Mouse (Mus musculus): ENCODE measurements around the gene Cnksr3. TPM values are rescaled to one million over a fixed set of nuclear protein-coding genes. Genes with fewer than 3 reads are reported as not detected.

Cnksr3 gene
- total and polyA plus RNA-seq, 3 experiments = not detected

GRCm38 (mm10) chr10:7076201-7076600, 135.8 kb downstream of the Cnksr3 start:
- Histone ChIP-seq H3K36me3 (replicated peaks) (no peaks in the 10 kb centered on the region), H3K9me3 (replicated peaks) (no peaks in the 10 kb centered on the region), H3K27me3 (ENCODE audit: insufficient read depth, low read length) (no peaks in the 10 kb centered on the region), H3K4me3 (ENCODE audit: low read depth, low read length) (no peak overlapping the region), H3K4me1 (ENCODE audit: insufficient read depth, low read depth, low read length) (no peaks in the 10 kb centered on the region)
- ATAC-seq (ENCODE audit: extremely low read depth, insufficient number of reproducible peaks, low FRiP score, poor library complexity, severe bottlenecking) (no peak), DNase-seq (ENCODE audit: low spot score) (no peak)
- TF ChIP-seq POLR2AphosphoS5 (IDR thresholded peaks at IDR 0.05; ENCODE audit: insufficient replicate concordance, low read depth, low read length) (no peak), GATA1 (IDR thresholded peaks at IDR 0.05; ENCODE audit: borderline replicate concordance, low read length) (no peak), TAL1 (conservative IDR thresholded peaks at IDR 0.05; ENCODE audit: low read depth, low read length) (no peak), CTCF (IDR thresholded peaks at IDR 0.05; ENCODE audit: low read depth, low read length) (no peak), GATA2 (IDR thresholded peaks at IDR 0.05; ENCODE audit: borderline replicate concordance, low read depth, low read length) (no peak)

GRCm38 (mm10) chr10:7075661-7076060, 136.4 kb downstream of the Cnksr3 start:
- no peaks in the 10 kb centered on the region for H3K27me3 ChIP-seq (ENCODE audit: insufficient read depth, low read length)
- ATAC-seq (ENCODE audit: extremely low read depth, insufficient number of reproducible peaks, low FRiP score, poor library complexity, severe bottlenecking) (no peak), DNase-seq (ENCODE audit: low spot score) (no peak)

DNA sequence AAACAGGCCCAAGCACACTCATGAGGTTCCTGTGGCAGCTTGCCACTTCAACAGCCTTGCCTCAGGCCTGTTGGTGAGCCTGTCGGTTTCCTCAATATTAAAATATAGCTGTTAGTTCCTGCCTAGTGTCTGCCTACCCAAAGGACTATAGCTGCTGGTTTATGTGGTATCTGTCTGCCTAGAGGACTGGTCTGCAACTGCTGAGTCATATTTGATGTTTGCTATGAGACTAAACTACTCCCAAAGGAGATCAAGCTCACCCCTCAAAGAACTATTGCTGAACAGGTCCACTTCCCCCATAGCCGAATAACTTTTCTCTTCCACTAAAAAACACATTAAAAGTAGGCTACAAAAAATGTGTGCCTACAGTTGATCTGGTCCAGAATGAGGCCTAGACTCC, 137.8 kb downstream of the Cnksr3 start:
- ATAC-seq (ENCODE audit: extremely low read depth, insufficient number of reproducible peaks, low FRiP score, poor library complexity, severe bottlenecking) (no peak), DNase-seq (ENCODE audit: low spot score) (no peak)
- H3K36me3 ChIP-seq (replicated peaks) = no peaks in the 10 kb centered on the region
- no peaks in the 10 kb centered on the region for H3K4me1 ChIP-seq (ENCODE audit: insufficient read depth, low read depth, low read length)
- no peak for TF ChIP-seq GATA1 (IDR thresholded peaks at IDR 0.05; ENCODE audit: borderline replicate concordance, low read length)
- no peak for TF ChIP-seq CTCF (IDR thresholded peaks at IDR 0.05; ENCODE audit: low read depth, low read length)
- TF ChIP-seq POLR2AphosphoS5 (IDR thresholded peaks at IDR 0.05; ENCODE audit: insufficient replicate concordance, low read depth, low read length) = no peak
- no peak for TF ChIP-seq TAL1 (conservative IDR thresholded peaks at IDR 0.05; ENCODE audit: low read depth, low read length)
- TF ChIP-seq GATA2 (IDR thresholded peaks at IDR 0.05; ENCODE audit: borderline replicate concordance, low read depth, low read length) = no peak
- H3K9me3 ChIP-seq (replicated peaks) = no peaks in the 10 kb centered on the region
- H3K27me3 ChIP-seq (ENCODE audit: insufficient read depth, low read length) = no peaks in the 10 kb centered on the region
- H3K4me3 ChIP-seq (ENCODE audit: low read depth, low read length) = no peak overlapping the region

More at GRCm38 (mm10) chr10:7075661-7076060, 136.4 kb downstream of the Cnksr3 start:
- no peaks in the 10 kb centered on the region for H3K36me3 ChIP-seq (replicated peaks)
- H3K4me1 ChIP-seq (ENCODE audit: insufficient read depth, low read depth, low read length) = no peaks in the 10 kb centered on the region
- TF ChIP-seq GATA1 (IDR thresholded peaks at IDR 0.05; ENCODE audit: borderline replicate concordance, low read length) (no peak), TAL1 (conservative IDR thresholded peaks at IDR 0.05; ENCODE audit: low read depth, low read length) (no peak), POLR2AphosphoS5 (IDR thresholded peaks at IDR 0.05; ENCODE audit: insufficient replicate concordance, low read depth, low read length) (no peak), CTCF (IDR thresholded peaks at IDR 0.05; ENCODE audit: low read depth, low read length) (no peak), GATA2 (IDR thresholded peaks at IDR 0.05; ENCODE audit: borderline replicate concordance, low read depth, low read length) (no peak)
- no peak overlapping the region for H3K4me3 ChIP-seq (ENCODE audit: low read depth, low read length)
- no peaks in the 10 kb centered on the region for H3K9me3 ChIP-seq (replicated peaks)

DNA sequence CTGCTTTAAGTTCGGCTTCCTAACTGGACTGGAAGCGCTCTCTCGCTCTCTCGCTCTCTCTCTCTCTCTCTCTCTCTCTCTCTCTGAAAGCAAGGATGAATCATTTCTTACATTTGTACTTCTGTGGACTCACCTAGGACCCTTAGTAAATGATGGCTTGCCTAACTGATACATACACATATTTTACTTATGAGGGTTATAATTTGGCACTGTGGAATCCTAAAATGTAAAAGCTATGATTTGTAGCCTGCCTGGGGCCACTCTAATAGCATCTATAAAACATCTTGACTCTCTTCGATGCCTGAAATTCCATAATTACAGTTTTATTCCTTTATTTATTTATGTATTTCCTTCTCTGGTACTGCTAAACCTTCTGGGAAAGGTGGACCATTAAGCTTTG, 141.1 kb downstream of the Cnksr3 start:
- DNase-seq (ENCODE audit: low spot score) (no peak), ATAC-seq (ENCODE audit: extremely low read depth, insufficient number of reproducible peaks, low FRiP score, poor library complexity, severe bottlenecking) (no peak)
- no peaks in the 10 kb centered on the region for H3K27me3 ChIP-seq (ENCODE audit: insufficient read depth, low read length)
- no peak overlapping the region for H3K4me3 ChIP-seq (ENCODE audit: low read depth, low read length)
- no peaks in the 10 kb centered on the region for H3K36me3 ChIP-seq (replicated peaks)
- TF ChIP-seq CTCF (IDR thresholded peaks at IDR 0.05; ENCODE audit: low read depth, low read length) (no peak), TAL1 (conservative IDR thresholded peaks at IDR 0.05; ENCODE audit: low read depth, low read length) (no peak), GATA2 (IDR thresholded peaks at IDR 0.05; ENCODE audit: borderline replicate concordance, low read depth, low read length) (no peak), POLR2AphosphoS5 (IDR thresholded peaks at IDR 0.05; ENCODE audit: insufficient replicate concordance, low read depth, low read length) (no peak), GATA1 (IDR thresholded peaks at IDR 0.05; ENCODE audit: borderline replicate concordance, low read length) (no peak)
- H3K4me1 ChIP-seq (ENCODE audit: insufficient read depth, low read depth, low read length) = no peaks in the 10 kb centered on the region
- H3K9me3 ChIP-seq (replicated peaks) = no peaks in the 10 kb centered on the region

- DNase-seq (ENCODE audit: low spot score) = no peak
- TF ChIP-seq GATA2 (IDR thresholded peaks at IDR 0.05; ENCODE audit: borderline replicate concordance, low read depth, low read length) (no peak), POLR2AphosphoS5 (IDR thresholded peaks at IDR 0.05; ENCODE audit: insufficient replicate concordance, low read depth, low read length) (no peak), TAL1 (conservative IDR thresholded peaks at IDR 0.05; ENCODE audit: low read depth, low read length) (no peak), GATA1 (IDR thresholded peaks at IDR 0.05; ENCODE audit: borderline replicate concordance, low read length) (no peak), CTCF (IDR thresholded peaks at IDR 0.05; ENCODE audit: low read depth, low read length) (no peak)
- Histone ChIP-seq H3K27me3 (ENCODE audit: insufficient read depth, low read length) (no peaks in the 10 kb centered on the region), H3K4me3 (ENCODE audit: low read depth, low read length) (no peak overlapping the region), H3K9me3 (replicated peaks) (no peaks in the 10 kb centered on the region), H3K4me1 (ENCODE audit: insufficient read depth, low read depth, low read length) (no peaks in the 10 kb centered on the region), H3K36me3 (replicated peaks) (no peaks in the 10 kb centered on the region)
- ATAC-seq (ENCODE audit: extremely low read depth, insufficient number of reproducible peaks, low FRiP score, poor library complexity, severe bottlenecking) = no peak
Measured at GRCm38 (mm10) chr10:7070100-7070835, 141.8 kb downstream of the Cnksr3 start.

DNA sequence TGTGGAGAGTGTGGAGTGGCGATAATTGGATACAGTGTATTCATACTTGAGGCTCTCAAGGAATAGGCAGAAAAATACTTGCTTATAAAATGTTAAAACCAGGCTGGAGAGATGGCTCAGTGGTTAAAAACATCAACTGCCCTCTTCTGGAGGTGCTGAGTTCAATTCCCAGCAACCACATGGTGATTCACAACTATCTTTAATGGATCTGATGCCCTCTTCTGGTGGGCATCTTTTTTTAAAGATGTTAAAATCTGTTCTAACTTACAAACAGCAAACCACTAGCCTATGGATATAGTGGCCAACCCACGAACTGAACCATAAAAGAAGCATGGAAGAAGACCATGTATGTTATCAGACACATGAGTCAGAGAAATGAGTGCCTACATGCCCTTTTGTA, 142.9 kb downstream of the Cnksr3 start:
- ATAC-seq (ENCODE audit: extremely low read depth, insufficient number of reproducible peaks, low FRiP score, poor library complexity, severe bottlenecking) (no peak), DNase-seq (ENCODE audit: low spot score) (no peak)
- H3K4me3 ChIP-seq (ENCODE audit: low read depth, low read length) = no peak overlapping the region
- no peaks in the 10 kb centered on the region for H3K27me3 ChIP-seq (ENCODE audit: insufficient read depth, low read length)
- no peaks in the 10 kb centered on the region for H3K36me3 ChIP-seq (replicated peaks)
- no peaks in the 10 kb centered on the region for H3K9me3 ChIP-seq (replicated peaks)
- TF ChIP-seq GATA1 (IDR thresholded peaks at IDR 0.05; ENCODE audit: borderline replicate concordance, low read length) (no peak), TAL1 (conservative IDR thresholded peaks at IDR 0.05; ENCODE audit: low read depth, low read length) (no peak), CTCF (IDR thresholded peaks at IDR 0.05; ENCODE audit: low read depth, low read length) (no peak), GATA2 (IDR thresholded peaks at IDR 0.05; ENCODE audit: borderline replicate concordance, low read depth, low read length) (no peak), POLR2AphosphoS5 (IDR thresholded peaks at IDR 0.05; ENCODE audit: insufficient replicate concordance, low read depth, low read length) (no peak)
- H3K4me1 ChIP-seq (ENCODE audit: insufficient read depth, low read depth, low read length) = no peaks in the 10 kb centered on the region

Other genes with a start within 250 kb of the Cnksr3 start
- not detected in 2 replicates for gene Ipcef1, start 159.8 kb downstream of the Cnksr3 start, total RNA-seq (2014; fragmentation: Nextera tagmentation)
- gene Ipcef1, start 159.8 kb downstream of the Cnksr3 start, total RNA-seq (2017) = 0.11 and 0.12 TPM in 2 replicates
- gene Ipcef1, start 159.8 kb downstream of the Cnksr3 start, polyA plus RNA-seq (2012) = not detected in 2 replicates

Measured in G1E (cell line).